ENCODE assay signal across 10 mouse cellular contexts in genomic region chr5:4755326-4755725, GRCm38 (mm10). TPM values are rescaled to one million over a fixed set of nuclear protein-coding genes. Genes with fewer than 3 reads are reported as not detected.
A peak's percentile ranks its signal among the peaks of the same experiment; 100 is the strongest.
DNase-seq lines count a peak whose midpoint lies in the region; ATAC-seq lines count a peak whose summit lies in the region.
"Had no signal": no experiment of that assay in that cellular context is flagged by ENCODE, and none has a peak within 500 bp of the region (broad histone marks: within the 10 kb centered on the region; RNA-seq: fewer than 3 reads in every experiment).

No protein-coding gene starts in this region.

- no peak for DNase-seq in heart, postnatal 4 days
- DNase-seq in embryonic facial prominence, embryonic 10.5 days (ENCODE audit: low spot score): peak; percentile 16
- DNase-seq in hindbrain, embryonic 10.5 days (ENCODE audit: low spot score): no peak
- DNase-seq in lung, postnatal 10 days: peak; percentile 14
- no peak for DNase-seq in yolk sac, embryonic 10.5 days (ENCODE audit: low spot score)
- no peak for DNase-seq in adrenal gland, adult 18-20 months (ENCODE audit: low spot score in 2 of 2)
- DNase-seq: spleen, adult 18-20 months had no signal

- ATAC-seq in heart, embryonic 14.5 days (ENCODE audit: insufficient number of reproducible peaks, insufficient read depth, low FRiP score, low read depth): no peak
- ATAC-seq in inflammation-experienced regulatory T-cells, adult 6 months: no peak

- peaks cover 10 to 27% of the 10 kb centered on the region in 2 experiments; a peak in 3 of 4 replicates for H3K4me1 ChIP-seq in heart, embryonic 14.5 days (ENCODE audit: control insufficient read depth in 2 of 2, insufficient read depth in 2 of 2, low read length in 2 of 2)
- H3K4me1 ChIP-seq in embryonic facial prominence, embryonic 10.5 days: peaks cover 37% of the 10 kb centered on the region
- peaks cover 42% of the 10 kb centered on the region for H3K4me1 ChIP-seq in hindbrain, embryonic 10.5 days (replicated peaks)

- peak overlapping the region; percentile 99 for H3K9ac ChIP-seq in heart, embryonic 14.5 days (ENCODE audit: low read length)

- H3K9me3 ChIP-seq in heart, embryonic 14.5 days (ENCODE audit: control insufficient read depth, low read length): no peaks in the 10 kb centered on the region
- no peaks in the 10 kb centered on the region for H3K9me3 ChIP-seq in embryonic facial prominence, embryonic 10.5 days
- H3K9me3 ChIP-seq in hindbrain, embryonic 10.5 days: no peaks in the 10 kb centered on the region

- H3K27ac ChIP-seq in heart, embryonic 14.5 days (replicated peaks in 1 of 2; ENCODE audit: control insufficient read depth in 1 of 2, insufficient read depth in 1 of 2, low read depth in 2 of 2, low read length in 2 of 2): peak overlapping the region; percentile 11 to 98; a peak in 2 of 4 replicates
- peak overlapping the region; percentile 96 for H3K27ac ChIP-seq in embryonic facial prominence, embryonic 10.5 days (replicated peaks)
- peak overlapping the region; percentile 97; the same call in 1 of the 2 replicates for H3K27ac ChIP-seq in hindbrain, embryonic 10.5 days
- H3K27ac ChIP-seq: left cerebral cortex, adult 2 months had no signal

- peak overlapping the region; percentile 95 for H3K4me2 ChIP-seq in heart, embryonic 14.5 days (ENCODE audit: low read length)

- H3K4me3 ChIP-seq in heart, embryonic 14.5 days (ENCODE audit: control insufficient read depth in 1 of 2, insufficient read depth in 1 of 2, low read depth in 1 of 2, low read length in 2 of 2): peak overlapping the region; percentile 85 to 96
- peak overlapping the region; percentile 93 for H3K4me3 ChIP-seq in embryonic facial prominence, embryonic 10.5 days
- peak overlapping the region; percentile 85 for H3K4me3 ChIP-seq in hindbrain, embryonic 10.5 days

- peaks cover 9% of the 10 kb centered on the region; the same call in 1 of the 2 replicates for H3K36me3 ChIP-seq in heart, embryonic 14.5 days (ENCODE audit: control insufficient read depth, insufficient read depth, low read length)
- H3K36me3 ChIP-seq in embryonic facial prominence, embryonic 10.5 days (replicated peaks): peaks cover 9% of the 10 kb centered on the region
- H3K36me3 ChIP-seq in hindbrain, embryonic 10.5 days: no peaks in the 10 kb centered on the region

- no peaks in the 10 kb centered on the region for H3K27me3 ChIP-seq in heart, embryonic 14.5 days (ENCODE audit: control insufficient read depth, insufficient read depth, low read length)
- H3K27me3 ChIP-seq in embryonic facial prominence, embryonic 10.5 days (replicated peaks; ENCODE audit: low read depth, poor library complexity, severe bottlenecking): peaks cover 32% of the 10 kb centered on the region
- peaks cover 33% of the 10 kb centered on the region for H3K27me3 ChIP-seq in hindbrain, embryonic 10.5 days (ENCODE audit: insufficient read depth, poor library complexity, severe bottlenecking)

- WGBS in heart, embryonic 14.5 days: 39% methylated on average over 11 of the region's 11 CpGs
- WGBS in embryonic facial prominence, embryonic 10.5 days: 27% methylated on average over 11 of the region's 11 CpGs
- WGBS in hindbrain, embryonic 10.5 days: 27% methylated on average over 11 of the region's 11 CpGs

RNA-seq across cellular contexts. Expression of gene Fzd1, which starts 2.5 kb away (rescaled TPM):
- 18.7 and 20.7 TPM in 2 replicates for polyA plus RNA-seq in heart, embryonic 14.5 days (2014; fragmentation: Nextera tagmentation; extraction: Ambion mirVana)
- total RNA-seq in heart, postnatal 4 days (2021): 10 to 100 TPM; 28.3 to 28.6 TPM
- polyA plus RNA-seq in embryonic facial prominence, embryonic 10.5 days (2016; fragmentation: Nextera tagmentation; extraction: Ambion mirVana): 14.9 and 16.5 TPM in 2 replicates
- polyA plus RNA-seq in hindbrain, embryonic 10.5 days (2016; fragmentation: Nextera tagmentation; extraction: Ambion mirVana): 11.9 and 12.6 TPM in 2 replicates
- polyA plus RNA-seq in inflammation-experienced regulatory T-cells, adult 6 months (2017; shearing (Covaris generic)): not detected
- total RNA-seq in adrenal gland, adult 18-20 months (2021): 10 to 100 TPM; 14.4 to 14.5 TPM

Comparison
In these comparisons a context has a peak if more than half of its experiments do, and no peak if none do; other contexts are left out.
1. DNase-seq: peak in embryonic facial prominence, embryonic 10.5 days (single experiment) and lung, postnatal 10 days (single experiment); none in heart, postnatal 4 days (single experiment), hindbrain, embryonic 10.5 days (single experiment), yolk sac, embryonic 10.5 days (single experiment) and adrenal gland, adult 18-20 months (0 of 2).
2. RNA of gene Fzd1, which starts 2.5 kb away (polyA plus RNA-seq): 18.7 to 20.7 TPM in heart, embryonic 14.5 days, 14.9 to 16.5 TPM in embryonic facial prominence, embryonic 10.5 days and 11.9 to 12.6 TPM in hindbrain, embryonic 10.5 days; not detected in inflammation-experienced regulatory T-cells, adult 6 months; every median in the first group is over 10 times any median in the second.
3. Peak in every context shown above with its lines, with median percentiles within 50 percentile points of each other: H3K27ac ChIP-seq and H3K4me3 ChIP-seq.